Mouse (Mus musculus) C2C12 (cell line): ENCODE measurements around the gene Csf3.

Experiments used
- CEBPB ChIP-seq: IDR thresholded peaks from one replicate; pipeline ENCODE4 v1.6.1; 2011; ENCODE audit warnings: low read depth, mild to moderate bottlenecking, control low read depth, moderate library complexity
- CTCF ChIP-seq: IDR thresholded peaks from one replicate; pipeline ENCODE4 v1.5.1; 2011; ENCODE audit not compliant: control insufficient read depth, insufficient read depth, insufficient read length
- FOSL1 ChIP-seq: IDR thresholded peaks from one replicate; pipeline ENCODE4 v1.8.0; 2011; ENCODE audit warnings: mild to moderate bottlenecking, low read length; ENCODE audit not compliant: poor library complexity, insufficient read depth, severe bottlenecking
- MAX ChIP-seq: IDR thresholded peaks from one replicate; pipeline ENCODE4 v1.6.1; 2011; ENCODE audit warnings: mild to moderate bottlenecking, control low read depth
- MYOD1 ChIP-seq: IDR thresholded peaks from one replicate; pipeline ENCODE4 v1.6.1; 2011; ENCODE audit warnings: low read depth; ENCODE audit not compliant: control insufficient read depth, insufficient read length
- MYOG ChIP-seq: IDR thresholded peaks from one replicate; pipeline ENCODE4 v1.6.1; 2011; ENCODE audit not compliant: control insufficient read depth, insufficient read length; ENCODE audit errors: extremely low read depth
- USF1 ChIP-seq: IDR thresholded peaks from one replicate; pipeline ENCODE4 v1.6.1; 2011; ENCODE audit warnings: low read depth, mild to moderate bottlenecking, control low read depth, moderate library complexity

- TF ChIP-seq MYOG, result no peak
- TF ChIP-seq MAX, result no peak
- no peak for TF ChIP-seq CTCF
- no peak for TF ChIP-seq USF1
- TF ChIP-seq CEBPB, result no peak
- TF ChIP-seq MYOD1, result no peak
- no peak for TF ChIP-seq FOSL1
Measured at GRCm38 (mm10) chr11:98742397-98743291, 41.6 kb downstream of the Csf3 start.
